Mouse (Mus musculus): ENCODE data around the gene Pglyrp2. TPM values are rescaled to one million over a fixed set of nuclear protein-coding genes. Genes with fewer than 3 reads are reported as not detected.

Pglyrp2 gene
- total RNA-seq, 2 experiments from 2014 or later: not detected

DNA sequence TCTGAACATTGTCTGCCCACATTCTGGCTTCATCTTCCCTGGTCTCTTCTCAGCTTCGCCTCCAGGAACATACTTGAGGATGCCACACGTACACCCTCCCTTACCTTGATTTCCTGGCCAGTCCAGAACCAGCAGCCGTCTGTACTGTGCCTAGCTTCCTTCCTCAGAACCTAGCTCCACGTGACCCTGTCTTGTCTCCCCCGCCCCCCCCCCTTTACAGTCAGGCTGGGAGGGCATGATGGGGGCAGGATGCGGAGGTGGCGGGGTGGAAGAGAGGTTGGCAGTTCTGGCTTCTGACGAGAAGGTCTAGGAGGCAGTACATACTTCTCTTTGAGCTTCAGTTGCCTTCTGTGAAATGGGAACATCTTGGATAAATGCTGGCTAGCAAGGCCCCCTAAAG lies 20.6 kb downstream of the Pglyrp2 start, which contains the start of gene Rasal3:
Gene Rasal3 (minus strand): TSS at position 167 of the 400 bp plus-strand sequence.
- no peak for DNase-seq
- intact Hi-C loops (cut with DNase I): no loop called here

DNA sequence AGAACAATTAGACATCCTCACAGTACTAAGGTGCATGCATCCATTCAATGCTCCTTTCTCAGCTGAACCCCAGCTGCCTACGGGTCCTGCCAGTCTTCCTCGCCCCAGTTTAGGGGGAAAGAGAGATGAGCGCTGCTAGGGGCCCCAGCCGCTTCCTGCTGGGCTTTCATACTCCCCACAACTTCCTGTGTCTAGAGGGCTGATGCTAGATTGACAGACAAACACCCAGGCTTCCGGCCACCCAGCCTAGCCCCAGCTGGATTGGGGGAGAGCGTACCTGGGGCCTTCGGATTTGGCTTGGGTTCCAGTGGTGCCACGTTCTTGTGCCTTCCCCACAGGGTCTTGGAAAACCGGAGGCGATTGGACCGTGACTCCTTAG lies 21.2 kb downstream of the Pglyrp2 start:
- intact Hi-C loops (cut with DNase I): no loop called here
- DNase-seq: no peak

DNA sequence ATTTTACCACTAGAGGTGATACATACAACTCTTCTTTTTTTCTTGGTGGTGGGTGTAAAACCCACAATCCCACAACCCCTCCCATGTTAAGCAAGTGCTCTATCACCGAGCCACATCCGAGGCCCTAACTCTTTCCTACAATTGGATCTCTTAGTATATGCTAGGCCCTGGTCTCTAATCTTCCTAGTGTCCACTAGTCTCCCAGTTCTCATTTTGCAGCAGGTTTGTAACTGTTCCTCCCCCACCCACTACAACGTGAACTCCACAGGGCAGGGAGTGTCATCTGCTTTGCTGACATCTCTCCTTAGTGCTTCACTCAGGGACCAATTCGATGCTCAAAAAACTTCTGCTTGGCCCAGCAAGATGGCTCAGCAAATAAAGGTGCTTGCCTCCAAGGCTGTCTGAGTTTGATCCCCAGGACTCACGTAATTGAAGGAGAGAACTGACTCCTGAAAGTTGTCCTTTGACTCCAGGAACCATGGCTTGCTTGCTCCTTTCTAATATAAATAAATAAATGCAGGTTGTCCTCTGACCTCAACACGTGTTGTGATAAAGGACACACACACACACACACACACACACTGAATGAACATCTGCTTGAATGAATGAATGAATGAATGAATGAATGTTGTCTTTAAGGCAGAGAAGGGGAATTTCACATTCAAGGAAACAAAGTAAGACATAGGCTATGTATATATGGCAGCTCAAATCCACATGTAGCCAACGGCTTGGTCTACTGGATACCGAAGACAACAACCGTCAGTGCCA lies 21.8 kb downstream of the Pglyrp2 start:
- no peak for DNase-seq
- intact Hi-C loops (cut with DNase I): no loop called here

DNA sequence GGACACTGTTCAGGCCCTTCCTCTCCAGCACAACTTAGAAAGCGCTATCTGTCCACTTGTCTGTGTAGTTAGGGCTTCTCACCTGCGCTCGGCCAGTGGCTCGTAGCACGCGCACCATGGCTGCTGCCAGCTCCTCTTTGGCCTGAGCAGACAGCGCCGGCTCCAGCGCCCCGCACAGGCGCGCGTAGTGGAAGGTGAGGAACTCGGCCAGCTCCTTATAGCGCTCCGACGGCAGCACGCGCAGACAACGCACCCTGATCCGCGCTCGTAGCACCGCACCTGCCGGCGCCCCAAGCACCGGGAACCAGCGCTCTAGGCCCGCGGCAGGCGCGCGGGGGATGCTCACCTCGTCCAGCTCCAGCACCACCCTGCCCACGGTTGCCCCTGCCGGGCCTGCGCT lies 27.7 kb downstream of the Pglyrp2 start:
- intact Hi-C loops (cut with DNase I): no loop called here
- peak in 1 of 2 experiments; percentile 13 for DNase-seq

DNA sequence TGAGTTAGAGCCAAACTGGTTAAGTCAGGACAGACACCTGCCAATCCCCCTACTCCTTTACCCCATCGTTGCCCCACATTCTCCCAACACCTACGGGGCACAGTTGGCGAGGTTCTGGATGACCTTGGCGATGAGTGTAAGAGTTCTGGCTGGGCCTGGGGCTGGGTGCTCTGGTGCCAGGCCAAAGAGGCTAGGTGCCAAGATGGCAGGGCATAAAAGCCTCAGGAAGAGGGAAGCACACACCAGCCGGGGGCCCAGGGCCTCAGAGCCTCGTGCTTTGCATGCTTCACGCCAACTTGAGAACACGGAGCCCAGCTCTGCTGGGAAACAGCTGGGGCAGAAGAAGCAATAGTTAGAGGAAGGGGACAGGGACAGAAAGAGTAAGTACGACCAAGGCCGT lies 30.0 kb downstream of the Pglyrp2 start:
- DNase-seq: no peak
- intact Hi-C loops (cut with DNase I): no loop called here

DNA sequence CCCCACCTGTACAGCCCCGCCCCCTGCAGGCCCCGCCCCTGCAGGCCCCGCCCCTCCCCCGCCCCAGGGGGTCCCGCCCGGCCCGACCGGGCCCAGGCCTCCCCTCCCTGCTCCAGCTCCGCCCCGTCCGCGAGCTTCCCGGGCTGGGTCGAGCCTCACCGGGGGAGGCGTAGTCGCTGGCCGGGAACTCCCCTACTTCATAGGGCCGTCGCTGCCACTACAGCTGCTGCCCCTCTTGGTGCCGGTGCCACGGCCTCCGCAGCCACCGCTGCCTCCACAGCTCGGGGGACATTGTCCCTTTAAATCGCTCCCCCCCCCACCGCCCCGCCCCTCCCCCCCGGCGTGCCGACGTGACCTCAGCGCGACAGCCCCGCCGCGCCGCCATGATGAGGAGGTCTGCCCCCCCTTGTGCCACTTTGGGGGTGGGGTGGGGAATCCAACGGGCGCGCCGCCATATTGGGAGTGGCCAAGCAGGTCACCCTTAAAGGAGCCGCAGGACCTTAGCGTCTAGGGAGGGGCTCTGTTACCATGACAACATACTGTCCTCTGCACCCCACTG lies 34.8 kb downstream of the Pglyrp2 start, which contains the start of gene Wiz:
Gene Wiz (minus strand): TSS at position 339 of the 559 bp plus-strand sequence.
- DNase-seq: peak; percentile 94
- intact Hi-C loops (cut with DNase I): loop anchor here (2.0 to 5.0 kb wide), 2 partner anchors 24 to 37 kb away; partner anchors contain the start of gene Akap8l

DNA sequence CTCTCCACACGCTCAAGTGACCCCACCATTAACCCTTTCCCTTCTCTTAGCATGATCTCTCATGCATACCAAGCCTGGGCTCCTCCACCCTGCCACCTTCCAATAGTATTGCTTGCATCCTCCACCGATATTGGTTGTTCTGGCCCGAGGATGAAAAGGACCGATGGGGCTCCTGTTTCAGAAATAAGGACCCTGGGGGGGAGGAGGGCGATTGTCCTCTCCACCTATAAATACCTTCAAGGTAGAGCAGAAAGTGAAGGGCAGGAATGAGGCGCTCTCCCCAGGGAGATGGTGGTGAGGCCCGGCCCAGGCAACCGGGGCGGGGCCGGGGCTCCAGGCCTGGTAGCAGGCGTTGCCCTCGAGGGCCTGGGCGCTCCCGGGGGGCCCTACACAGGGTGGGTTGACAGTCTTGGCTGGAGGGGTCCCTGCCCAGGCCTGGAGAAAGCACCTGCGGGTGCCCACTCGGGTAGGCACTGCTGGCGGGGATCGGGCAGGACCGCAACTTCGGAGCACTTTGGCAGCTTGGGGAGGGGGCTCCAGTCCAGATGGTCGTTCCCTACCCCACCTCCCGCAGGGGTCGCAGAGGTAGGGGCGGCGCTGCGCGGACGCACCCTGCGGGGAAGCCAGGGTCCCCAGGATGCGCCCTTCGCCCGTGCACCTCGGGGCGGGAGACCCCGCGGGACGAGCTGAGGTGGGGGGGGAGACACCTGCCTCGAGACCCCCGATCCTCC lies 35.4 kb downstream of the Pglyrp2 start:
- DNase-seq: no peak
- intact Hi-C loops (cut with DNase I): loop anchor here (2.0 to 5.0 kb wide), 2 partner anchors 24 to 36 kb away; partner anchors contain the start of gene Akap8l

DNA sequence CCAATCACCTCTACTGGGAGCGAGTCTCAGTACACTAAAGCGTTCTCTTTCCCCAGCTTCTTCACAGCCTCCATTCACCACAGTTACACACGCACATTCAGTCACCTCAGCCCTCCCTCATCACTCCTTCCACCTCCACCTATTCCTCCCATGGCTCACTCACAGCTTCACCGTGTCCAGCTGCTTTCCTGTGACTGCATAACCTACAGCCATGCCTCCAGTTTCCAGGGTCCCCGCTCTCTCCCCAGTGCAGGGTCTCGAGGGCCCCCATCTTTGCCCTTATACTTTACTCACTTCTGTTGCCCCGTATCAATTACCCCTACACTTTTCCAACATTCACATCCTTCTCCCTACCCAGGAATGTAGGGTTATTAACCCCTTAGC lies 36.0 kb downstream of the Pglyrp2 start:
- no peak for DNase-seq
- intact Hi-C loops (cut with DNase I): loop anchor here (2.0 to 5.0 kb wide), 2 partner anchors 23 to 36 kb away; partner anchors contain the start of gene Akap8l

DNA sequence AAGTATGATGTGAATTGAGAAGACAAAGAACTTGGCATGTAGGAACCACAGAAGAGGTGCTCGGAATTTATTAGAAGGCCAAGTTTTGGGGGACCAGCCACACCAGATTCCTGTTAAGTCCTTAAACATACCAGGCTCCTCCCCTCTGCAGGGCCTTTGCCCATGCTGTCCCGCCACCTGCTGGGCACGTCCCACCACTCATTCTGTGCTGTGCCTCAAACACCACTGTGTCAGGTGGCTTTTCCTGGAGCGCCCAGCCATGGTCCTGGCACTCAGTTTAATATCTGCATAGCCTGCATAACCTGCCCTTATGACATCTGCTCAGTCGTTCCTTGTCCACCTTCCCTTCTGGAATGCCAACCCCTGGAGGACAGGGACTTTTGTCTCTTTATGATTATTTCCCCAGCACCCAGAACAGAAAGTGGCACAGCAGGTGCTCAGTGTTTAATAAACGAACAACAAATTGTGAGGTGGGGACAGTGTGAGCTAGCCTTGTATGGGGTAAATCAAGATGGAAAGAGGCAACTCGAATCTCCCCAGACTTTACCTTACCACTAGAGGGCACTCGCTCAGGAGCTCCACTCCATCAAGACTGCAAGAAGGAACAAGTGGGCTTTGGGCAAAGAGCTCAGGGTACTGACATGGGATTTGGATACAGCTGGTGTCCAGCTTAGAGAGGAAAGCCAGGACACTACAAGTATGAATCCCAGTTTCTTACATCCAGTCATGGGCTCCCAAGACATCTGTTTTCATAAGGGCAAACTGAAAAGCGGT lies 37.1 kb downstream of the Pglyrp2 start:
- intact Hi-C loops (cut with DNase I): loop anchor here (5.0 kb wide), 1 partner anchor 35 kb away; the partner anchor contains the start of gene Akap8l
- DNase-seq: peak in 1 of 2 experiments; percentile 40

DNA sequence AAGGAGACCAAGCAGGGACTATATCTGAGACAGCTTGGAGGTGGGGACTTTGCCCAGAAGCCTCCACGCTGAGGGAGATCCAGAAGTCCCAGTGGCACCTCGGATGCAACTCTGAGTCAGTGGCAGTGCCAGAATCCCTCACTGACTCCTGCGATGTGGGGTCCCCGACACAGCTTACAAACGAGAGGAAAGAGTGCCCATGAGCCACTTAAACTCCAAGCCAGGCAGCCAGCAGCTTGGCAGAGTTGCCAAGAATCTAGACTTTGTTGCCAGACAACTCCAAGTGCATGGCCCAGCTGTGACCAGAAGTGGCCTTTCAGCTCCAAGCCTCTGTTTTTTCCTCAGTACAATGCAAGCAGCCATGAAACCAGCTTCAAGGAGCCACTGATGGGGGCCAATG lies 40.3 kb downstream of the Pglyrp2 start:
- intact Hi-C loops (cut with DNase I): no loop called here
- peak; percentile 16 to 48 for DNase-seq

DNA sequence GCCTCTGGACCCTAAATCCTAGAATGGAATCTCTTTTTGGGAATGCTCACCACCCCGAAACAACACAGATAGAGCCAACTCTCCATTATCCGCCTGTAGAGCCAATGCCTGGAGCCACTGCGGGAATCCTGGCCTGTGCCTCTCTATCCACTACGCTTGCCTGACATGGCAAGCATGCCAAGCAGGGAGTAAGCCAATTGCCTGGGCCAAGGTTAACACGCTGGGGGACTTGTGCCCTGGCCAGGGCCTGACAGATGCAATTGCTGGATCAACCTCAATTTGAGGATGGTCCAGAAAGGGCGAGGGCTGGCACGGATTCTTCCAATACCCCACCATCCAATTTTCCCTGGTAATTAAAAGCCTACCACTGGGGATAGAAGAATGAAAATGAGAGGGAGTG lies 41.4 kb downstream of the Pglyrp2 start:
- peak in 1 of 2 experiments; percentile 30 for DNase-seq
- intact Hi-C loops (cut with DNase I): no loop called here

DNA sequence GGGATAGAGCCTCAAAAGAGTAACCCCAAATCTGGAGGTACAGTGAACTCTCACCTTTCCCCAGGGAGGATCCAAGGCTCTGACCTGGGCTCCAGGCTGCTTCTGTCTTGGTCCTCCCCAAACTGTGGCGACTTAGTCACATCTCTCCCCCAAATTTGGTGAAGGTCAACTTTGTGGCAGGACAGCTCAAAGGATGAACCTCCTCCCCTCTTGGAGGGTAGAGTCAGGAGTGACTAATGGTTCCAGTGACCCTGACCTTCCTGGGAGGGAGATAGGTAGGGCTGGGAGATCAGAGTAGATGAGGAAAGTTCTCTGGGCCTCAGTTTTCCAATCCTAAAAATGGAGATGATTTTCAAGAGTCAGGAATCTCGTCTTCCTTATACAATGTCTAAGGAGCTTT lies 45.2 kb downstream of the Pglyrp2 start:
- no peak for DNase-seq

DNA sequence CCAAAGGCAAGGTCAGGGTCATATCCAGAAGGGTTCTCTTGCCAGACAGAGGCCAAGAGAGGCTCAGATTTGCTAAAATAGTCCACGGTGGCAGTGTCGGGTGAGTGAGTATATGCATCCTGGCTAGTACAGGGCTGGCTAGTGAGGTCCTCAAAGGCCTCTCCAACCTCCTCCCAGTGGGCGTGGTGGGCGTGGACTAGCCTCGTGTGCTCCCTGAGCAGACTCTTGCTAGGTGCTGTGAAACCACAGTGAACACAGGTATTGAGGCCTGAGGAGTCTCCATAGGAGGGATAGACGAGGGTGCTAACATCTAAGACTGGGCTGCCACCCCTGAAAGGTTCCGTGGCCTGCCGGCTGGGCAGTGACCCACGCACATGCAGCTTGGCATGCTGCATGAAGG lies 46.8 kb downstream of the Pglyrp2 start:
- intact Hi-C loops (cut with DNase I): loop anchor here (1.0 kb wide), 1 partner anchor 9 kb away; no protein-coding TSS in a partner anchor
- no peak for DNase-seq

More for the DNA sequence above, 45.2 kb downstream of the Pglyrp2 start:
- intact Hi-C loops (cut with DNase I): no loop called here

DNA sequence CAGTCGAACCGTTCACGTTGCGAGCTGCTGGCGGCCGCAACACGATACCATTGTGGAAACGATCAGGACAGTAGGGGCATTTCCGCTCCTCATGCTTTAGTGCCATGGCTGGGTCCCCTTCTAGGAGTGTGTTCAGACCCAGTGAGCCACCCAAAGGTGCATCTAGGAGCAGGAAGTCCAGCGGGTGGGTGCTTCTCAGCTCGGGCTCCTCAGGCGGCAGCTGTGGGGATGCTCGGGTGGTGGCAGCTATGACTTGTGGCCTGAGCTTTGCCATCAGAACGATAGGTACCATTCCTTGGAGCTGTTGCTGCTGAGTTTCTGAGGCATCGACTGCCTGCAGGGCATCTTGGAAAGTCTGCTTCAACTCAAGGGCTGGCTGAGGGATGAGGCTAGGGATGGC lies 47.5 kb downstream of the Pglyrp2 start:
- DNase-seq: no peak
- intact Hi-C loops (cut with DNase I): no loop called here

DNA sequence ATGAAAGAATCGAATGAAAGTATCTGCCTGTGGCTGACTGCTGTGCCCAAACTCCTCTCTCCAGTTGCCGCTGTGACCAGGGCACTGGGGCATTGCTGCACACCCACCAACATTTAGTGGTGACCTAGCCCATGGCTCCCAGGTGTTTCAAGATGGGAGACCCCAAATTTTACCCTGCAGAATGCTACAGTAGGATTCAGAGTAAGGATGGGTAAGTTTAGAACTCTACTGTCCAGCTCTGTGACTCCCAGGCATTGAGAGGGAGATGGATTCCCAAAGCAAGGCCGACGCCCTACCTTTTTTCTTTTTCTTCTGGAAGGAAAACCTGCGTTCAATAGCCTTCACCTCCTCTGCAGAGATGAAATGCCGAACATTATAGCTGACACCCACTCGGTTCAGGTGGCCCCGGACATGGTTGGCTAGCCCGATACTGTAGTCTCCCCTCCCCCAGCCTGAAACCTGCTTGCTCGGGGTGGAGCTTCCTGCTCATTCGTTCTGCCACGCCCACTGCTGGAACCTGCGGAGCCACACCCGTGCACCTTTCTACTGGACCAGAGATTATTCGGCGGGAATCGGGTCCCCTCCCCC lies 54.9 kb downstream of the Pglyrp2 start:
- DNase-seq: no peak
- intact Hi-C loops (cut with DNase I): loop anchor here (1.0 kb wide), 1 partner anchor 8 kb away; no protein-coding TSS in a partner anchor

DNA sequence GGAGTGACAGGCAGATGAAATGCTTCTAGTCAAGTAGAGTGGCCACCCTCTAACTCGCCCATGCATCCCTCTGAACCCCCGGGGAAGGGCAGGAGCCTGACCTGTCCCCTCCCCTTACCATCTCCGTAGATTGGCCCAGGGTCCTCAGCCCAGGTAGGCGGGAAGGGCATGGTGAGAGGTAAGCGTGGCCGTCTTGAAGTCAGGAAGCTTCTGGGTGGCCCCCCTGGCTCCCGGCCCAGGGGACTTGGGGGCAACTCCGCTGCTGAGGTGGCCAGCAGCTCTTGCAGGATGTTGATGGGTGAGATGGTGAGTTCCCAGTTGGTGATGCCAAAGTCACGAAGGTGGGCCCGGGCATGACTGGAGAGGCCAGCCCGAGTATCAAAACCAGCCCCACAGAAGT lies 56.3 kb downstream of the Pglyrp2 start:
- intact Hi-C loops (cut with DNase I): loop anchor here (1.0 kb wide), 1 partner anchor 10 kb away; no protein-coding TSS in a partner anchor
- DNase-seq: no peak

DNA sequence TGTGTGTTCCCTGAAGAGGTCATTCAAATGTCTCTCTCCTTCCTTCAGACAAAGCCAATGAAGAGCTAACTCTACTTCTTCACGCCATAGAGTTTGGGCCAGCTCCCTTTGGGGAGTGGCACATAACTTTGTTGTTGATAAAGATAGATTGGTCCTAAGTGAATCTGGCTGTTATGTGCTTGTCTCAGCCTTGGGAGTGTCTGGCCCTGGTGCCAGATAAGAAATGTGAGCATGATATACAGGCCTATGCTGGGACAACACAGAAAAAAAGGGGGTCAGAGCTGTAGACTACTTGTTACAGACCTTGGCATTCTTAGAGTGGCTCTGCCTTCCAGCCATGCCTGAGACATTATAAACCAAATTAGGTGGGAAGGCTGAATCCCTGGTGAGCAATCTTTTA lies 58.7 kb downstream of the Pglyrp2 start:
- intact Hi-C loops (cut with DNase I): loop anchor here (2.0 kb wide), 1 partner anchor 24 kb away; the partner anchor contains the start of gene Wiz

DNA sequence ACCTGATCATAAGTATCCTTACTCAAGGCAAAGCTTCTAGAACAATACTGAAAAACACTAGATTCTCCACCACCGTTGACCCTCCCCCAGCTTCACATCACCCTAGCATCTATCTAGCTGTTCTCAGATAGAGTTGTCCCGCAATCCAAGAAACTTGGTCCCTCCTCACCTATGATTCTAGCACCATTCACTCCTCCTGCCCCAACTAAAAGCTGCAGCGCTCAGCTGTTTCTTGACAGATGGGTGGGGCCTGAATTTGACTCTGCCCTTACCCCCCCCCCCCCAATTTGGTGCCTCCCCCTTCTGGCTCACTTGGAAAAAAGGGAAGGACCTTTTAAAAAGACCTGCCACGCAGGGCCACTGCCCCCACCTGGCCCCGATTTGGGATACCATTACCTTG lies 59.1 kb downstream of the Pglyrp2 start:
- no peak for DNase-seq
- intact Hi-C loops (cut with DNase I): loop anchor here (2.0 kb wide), 1 partner anchor 24 kb away; the partner anchor contains the start of gene Wiz

More for the DNA sequence above, 58.7 kb downstream of the Pglyrp2 start:
- DNase-seq: no peak

DNA sequence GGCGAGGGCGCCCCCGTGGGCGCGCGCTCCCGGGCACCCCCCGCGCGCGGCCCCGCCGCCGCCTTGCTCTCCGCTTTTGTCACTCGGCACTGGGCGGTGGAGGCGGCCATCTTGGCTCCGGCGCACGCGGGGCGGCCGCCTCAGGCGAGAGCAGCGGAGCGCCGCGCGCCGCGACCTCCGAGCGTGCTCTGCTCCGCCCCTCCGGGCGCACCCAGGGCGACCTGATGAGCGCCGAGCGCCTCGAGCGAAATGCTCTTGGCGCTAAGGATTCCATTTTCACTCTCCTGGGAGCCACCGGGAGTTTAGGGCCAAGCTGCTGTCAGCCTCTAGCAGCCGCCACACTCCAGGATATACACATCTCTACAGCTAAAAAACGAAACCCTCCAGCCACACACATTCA lies 59.6 kb downstream of the Pglyrp2 start:
- intact Hi-C loops (cut with DNase I): loop anchor here (2.0 kb wide), 1 partner anchor 24 kb away; the partner anchor contains the start of gene Wiz
- peak; percentile 88 to 89 for DNase-seq

Data from heart, postnatal 36 days (tissue).